Mouse (Mus musculus) small intestine, adult 2 months (tissue): ENCODE data around the gene Tmem69.
A peak's percentile ranks its signal among the peaks of the same experiment; 100 is the strongest.

ENCODE experiments used
- CTCF ChIP-seq: fragments of 200-500 bp; IDR thresholded peaks from 2 replicates; pipeline ENCODE4 v1.5.1; 2012; ENCODE audit warnings: low read depth, mild to moderate bottlenecking, control low read depth, inconsistent platforms, low read length, moderate library complexity, mixed read lengths; ENCODE audit not compliant: insufficient replicate concordance, insufficient read length; ENCODE audit errors: extremely low read depth
- POLR2A ChIP-seq: fragments of 200-500 bp; IDR thresholded peaks from 2 replicates; pipeline ENCODE4 v1.6.1; 2012; ENCODE audit warnings: low read depth, mild to moderate bottlenecking, control low read depth, inconsistent platforms, low read length, moderate library complexity

DNA sequence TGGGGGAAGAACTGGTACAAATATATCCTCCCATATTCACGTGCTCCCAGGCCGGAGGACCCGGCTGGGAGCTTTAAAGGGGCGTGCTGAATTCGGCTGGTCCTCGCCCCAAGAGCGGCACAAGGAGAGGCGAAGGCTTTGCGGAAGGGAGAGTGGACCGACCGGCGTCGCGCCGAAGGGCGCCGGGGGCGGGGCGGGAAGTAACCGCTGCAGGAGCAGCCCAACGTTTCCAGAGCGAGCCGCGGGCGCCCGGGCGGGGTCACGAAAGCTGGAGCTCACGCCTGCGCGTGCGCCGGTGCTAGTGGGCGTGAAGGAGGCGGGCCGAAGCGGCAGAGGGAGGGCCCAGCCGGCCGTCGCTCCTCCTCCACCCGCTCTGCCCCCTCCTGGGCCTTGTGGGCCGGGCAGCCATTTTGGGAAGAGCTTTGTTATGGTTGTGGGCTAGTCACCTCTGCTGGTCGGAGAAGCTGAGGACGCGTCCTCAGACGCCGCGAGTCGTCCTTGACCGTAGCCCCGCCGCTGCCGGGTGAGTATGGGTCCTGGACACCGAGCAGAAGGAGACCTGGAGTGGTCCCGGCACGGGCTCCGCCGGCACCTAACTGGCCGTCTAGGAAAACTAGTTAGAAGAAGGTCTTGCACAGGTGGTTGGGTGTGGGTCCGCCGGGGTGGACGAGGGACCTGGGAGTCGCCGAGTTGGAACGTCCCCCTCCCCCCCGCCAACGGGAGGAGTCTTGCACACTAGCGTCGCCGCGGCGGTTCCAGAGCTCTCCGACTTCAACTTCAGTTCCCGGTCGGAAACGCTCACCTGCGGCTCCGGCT lies 1.8 kb upstream of the Tmem69 start, which contains the start of gene Gpbp1l1:
- 0 out of 2 replicates have a peak, but pooled peaks have one; percentile 8 for TF ChIP-seq CTCF
- no peak; the same call in none of the 2 replicates for TF ChIP-seq POLR2A
